Mouse (Mus musculus) brain, embryonic 14.5 days (tissue): ENCODE results near the gene Lhpp.

Experiments
- CTCF ChIP-seq: fragments of 200-500 bp; IDR thresholded peaks from 2 replicates; pipeline ENCODE4 v1.5.1; 2012; ENCODE audit warnings: inconsistent platforms, mild to moderate bottlenecking, moderate library complexity, borderline replicate concordance; ENCODE audit not compliant: insufficient read depth, insufficient read length; ENCODE audit errors: extremely low read depth
- POLR2A ChIP-seq: fragments of 200-500 bp; IDR thresholded peaks from 2 replicates; pipeline ENCODE4 v1.6.1; 2012; ENCODE audit warnings: mild to moderate bottlenecking, inconsistent platforms, borderline replicate concordance; ENCODE audit not compliant: poor library complexity, insufficient read depth, insufficient read length, severe bottlenecking; ENCODE audit errors: extremely low read depth

- TF ChIP-seq CTCF (no peak), POLR2A (no peak)
These were observed 114.1 kb downstream of the Lhpp start for GRCm38 (mm10) chr7:132724501-132725062.
